Mouse (Mus musculus) forebrain, embryonic 10.5 days (tissue): ENCODE results near the gene Ip6k1. TPM values are rescaled to one million over a fixed set of nuclear protein-coding genes. Genes with fewer than 3 reads are reported as not detected.
"Not testable (repeated sequence)": the region's sequence is repeated elsewhere in the genome, so short reads cannot be mapped to it uniquely, and the experiment has no call there.

ENCODE experiments used
- DNase-seq: peaks from one replicate; pipeline ENCODE4 v3.0.0-alpha.2; 2017; ENCODE audit warnings: low spot score; ENCODE audit errors: extremely low spot score
- H3K27ac ChIP-seq: fragments of 300-500 bp; sonication (generic); 2 replicates; pipeline ENCODE4 v1.5.1; 2016; ENCODE audit warnings: mild to moderate bottlenecking
- H3K27me3 ChIP-seq: fragments of 300-500 bp; sonication (generic); 2 replicates; pipeline ENCODE4 v1.6.1; 2016; ENCODE audit warnings: mild to moderate bottlenecking; ENCODE audit not compliant: poor library complexity, severe bottlenecking
- H3K36me3 ChIP-seq: fragments of 300-500 bp; sonication (generic); replicated peaks from 2 replicates; pipeline ENCODE4 v1.6.1; 2016; ENCODE audit warnings: mild to moderate bottlenecking, moderate library complexity
- H3K4me1 ChIP-seq: fragments of 300-500 bp; sonication (generic); 2 replicates; pipeline ENCODE4 v1.6.1; 2016
- H3K4me3 ChIP-seq: fragments of 300-500 bp; sonication (generic); 2 replicates; pipeline ENCODE4 v1.5.1; 2016; ENCODE audit warnings: mild to moderate bottlenecking, moderate library complexity
- H3K9me3 ChIP-seq: fragments of 300-500 bp; sonication (generic); 2 replicates; pipeline ENCODE4 v1.6.1; 2016; ENCODE audit warnings: mild to moderate bottlenecking, moderate library complexity
- WGBS: fragments of 180-500 bp; shearing (Covaris S2); methylation state at CpG from one replicate; pipeline ENCODE4 v1.1.7; 2016; 5-methylcytosine and 5-hydroxymethylcytosine counted together
- polyA plus RNA-seq: library from polyadenylated mRNA; unstranded; fragments of >200 nt; fragmentation: Nextera tagmentation; extraction: Ambion mirVana; gene quantifications from 2 replicates; pipeline ENCODE4 v1.2.1, GENCODE M21; 2016

The Ip6k1 gene
- polyA plus RNA-seq, 1 experiment from 2014 or later: 50.8 TPM

- H3K27ac ChIP-seq, H3K4me3 ChIP-seq, H3K4me1 ChIP-seq, H3K27me3 ChIP-seq, DNase-seq, H3K9me3 ChIP-seq: not testable (repeated sequence)
- peaks cover 53% of the 10 kb centered on the region for H3K36me3 ChIP-seq
- WGBS: 95% methylated on average over 2 of the region's 2 CpGs
Measured at GRCm38 (mm10) chr9:108013577-108013976, 11.3 kb downstream of the Ip6k1 start.

DNA sequence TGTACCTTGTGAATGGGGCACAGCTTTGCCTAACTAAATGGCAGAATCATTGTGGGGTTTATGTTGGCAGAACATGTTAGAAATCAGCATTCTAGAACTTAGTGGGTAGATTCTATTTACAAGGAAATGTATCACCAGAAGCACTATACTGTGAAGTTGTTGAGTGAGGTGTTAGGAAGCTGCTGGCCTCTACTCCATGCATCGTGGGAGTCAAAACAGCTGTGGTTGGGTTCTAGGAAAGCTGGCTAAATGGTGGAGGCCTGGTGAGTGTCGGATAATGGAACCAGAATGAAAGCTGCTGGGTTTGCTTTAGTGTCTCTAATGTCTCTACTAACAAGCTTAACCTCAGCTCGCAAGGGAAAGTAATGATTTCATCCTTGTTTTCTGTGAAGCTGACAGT, 14.8 kb downstream of the Ip6k1 start:
- peaks cover 49% of the 10 kb centered on the region for H3K36me3 ChIP-seq

GRCm38 (mm10) chr9:108020741-108021140, 18.4 kb downstream of the Ip6k1 start:
- Histone ChIP-seq H3K4me1 (no peaks in the 10 kb centered on the region), H3K36me3 (peaks cover 44% of the 10 kb centered on the region), H3K27ac (no peak overlapping the region), H3K27me3 (no peaks in the 10 kb centered on the region), H3K4me3 (no peak overlapping the region), H3K9me3 (no peaks in the 10 kb centered on the region)
- 95% methylated on average over 1 of the region's 1 CpGs for WGBS
- no peak for DNase-seq

More for the DNA sequence above, 14.8 kb downstream of the Ip6k1 start:
- Histone ChIP-seq H3K9me3 (no peaks in the 10 kb centered on the region), H3K27me3 (no peaks in the 10 kb centered on the region), H3K4me3 (no peak overlapping the region), H3K4me1 (no peaks in the 10 kb centered on the region), H3K27ac (no peak overlapping the region)
- DNase-seq: no peak
- WGBS: 87% methylated on average over 3 of the region's 3 CpGs

DNA sequence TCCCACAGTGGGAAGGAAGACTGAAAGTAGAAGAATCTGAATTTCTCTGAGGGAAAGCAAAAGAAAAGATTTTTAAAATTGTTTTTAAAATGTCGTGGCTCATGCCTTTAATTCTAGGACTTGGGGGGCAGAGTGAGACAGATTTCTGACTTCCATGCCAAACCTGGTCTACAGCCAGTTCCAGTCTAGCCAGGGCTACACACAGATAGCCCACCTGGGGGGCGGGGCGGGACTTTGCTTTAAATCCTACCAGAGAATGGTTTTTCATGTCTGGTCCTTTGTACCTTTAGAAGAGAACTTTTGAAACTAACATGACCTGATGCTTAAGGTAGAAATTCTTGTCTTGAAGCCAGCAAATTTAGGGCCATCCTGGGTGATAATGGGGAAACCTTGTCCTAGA, 20.9 kb downstream of the Ip6k1 start:
- Histone ChIP-seq H3K27me3 (no peaks in the 10 kb centered on the region), H3K4me1 (no peaks in the 10 kb centered on the region), H3K9me3 (peaks cover 6% of the 10 kb centered on the region; the same call in 1 of the 2 replicates), H3K4me3 (no peak overlapping the region), H3K36me3 (peaks cover 56% of the 10 kb centered on the region), H3K27ac (no peak overlapping the region)
- no peak for DNase-seq
- WGBS: 90% methylated on average over 3 of the region's 3 CpGs

DNA sequence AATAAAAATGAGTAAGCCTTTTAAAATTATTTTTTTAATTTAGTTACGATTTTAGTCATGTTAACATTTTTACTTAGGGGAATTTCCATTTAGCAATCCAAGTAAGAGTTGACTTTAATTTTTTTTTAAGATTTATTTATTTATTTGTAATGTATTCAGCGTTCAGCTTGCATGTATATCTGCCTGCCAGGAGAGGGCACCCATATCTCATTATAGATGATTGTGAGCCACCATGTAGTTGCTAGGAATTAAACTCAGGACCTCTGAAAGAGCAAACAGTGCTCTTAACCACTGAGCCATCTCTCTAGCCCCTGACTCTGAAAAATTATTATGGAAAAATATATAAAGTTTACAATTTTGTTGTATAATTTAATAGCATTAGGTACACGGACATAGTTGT, 24.3 kb downstream of the Ip6k1 start:
- DNase-seq: no peak
- H3K36me3 ChIP-seq: peaks cover 74% of the 10 kb centered on the region

GRCm38 (mm10) chr9:108027867-108028266, 25.6 kb downstream of the Ip6k1 start:
- 93% methylated on average over 3 of the region's 3 CpGs for WGBS
- Histone ChIP-seq H3K36me3 (peaks cover 87% of the 10 kb centered on the region), H3K27ac (no peak overlapping the region), H3K4me3 (no peak overlapping the region), H3K9me3 (peaks cover 6% of the 10 kb centered on the region; the same call in 1 of the 2 replicates), H3K27me3 (no peaks in the 10 kb centered on the region), H3K4me1 (no peaks in the 10 kb centered on the region)
- no peak for DNase-seq

More for the DNA sequence above, 24.3 kb downstream of the Ip6k1 start:
- Histone ChIP-seq H3K4me1 (no peaks in the 10 kb centered on the region), H3K9me3 (peaks cover 6% of the 10 kb centered on the region; the same call in 1 of the 2 replicates), H3K27ac (no peak overlapping the region), H3K4me3 (no peak overlapping the region), H3K27me3 (no peaks in the 10 kb centered on the region)
- WGBS: 91% methylated on average over 3 of the region's 3 CpGs

DNA sequence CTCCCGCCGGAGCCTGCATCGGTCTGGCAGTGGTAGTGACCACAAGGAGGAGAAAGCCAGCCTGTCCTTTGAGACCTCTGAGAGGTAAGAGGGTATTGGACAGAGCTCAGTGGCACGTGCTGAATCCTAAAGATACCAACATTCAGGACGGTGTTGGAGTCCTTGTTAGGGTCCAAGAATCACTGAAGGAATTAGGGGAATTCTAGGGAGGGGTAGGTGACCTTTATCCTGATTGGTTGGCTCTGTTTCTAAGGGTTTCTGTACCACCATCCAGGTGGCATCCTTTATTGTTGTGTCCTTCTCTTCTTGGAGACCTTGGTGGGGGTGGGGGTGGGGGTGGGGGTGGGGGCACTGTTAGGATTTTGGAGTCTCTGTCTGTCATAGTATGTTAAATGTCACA, 29.8 kb downstream of the Ip6k1 start:
- no peak overlapping the region for H3K4me3 ChIP-seq
- DNase-seq: no peak
- no peaks in the 10 kb centered on the region for H3K27me3 ChIP-seq
- H3K9me3 ChIP-seq: peaks cover 6% of the 10 kb centered on the region; the same call in 1 of the 2 replicates
- WGBS: 92% methylated on average over 5 of the region's 5 CpGs
- H3K4me1 ChIP-seq: no peaks in the 10 kb centered on the region
- peaks cover 89% of the 10 kb centered on the region for H3K36me3 ChIP-seq
- H3K27ac ChIP-seq: no peak overlapping the region

DNA sequence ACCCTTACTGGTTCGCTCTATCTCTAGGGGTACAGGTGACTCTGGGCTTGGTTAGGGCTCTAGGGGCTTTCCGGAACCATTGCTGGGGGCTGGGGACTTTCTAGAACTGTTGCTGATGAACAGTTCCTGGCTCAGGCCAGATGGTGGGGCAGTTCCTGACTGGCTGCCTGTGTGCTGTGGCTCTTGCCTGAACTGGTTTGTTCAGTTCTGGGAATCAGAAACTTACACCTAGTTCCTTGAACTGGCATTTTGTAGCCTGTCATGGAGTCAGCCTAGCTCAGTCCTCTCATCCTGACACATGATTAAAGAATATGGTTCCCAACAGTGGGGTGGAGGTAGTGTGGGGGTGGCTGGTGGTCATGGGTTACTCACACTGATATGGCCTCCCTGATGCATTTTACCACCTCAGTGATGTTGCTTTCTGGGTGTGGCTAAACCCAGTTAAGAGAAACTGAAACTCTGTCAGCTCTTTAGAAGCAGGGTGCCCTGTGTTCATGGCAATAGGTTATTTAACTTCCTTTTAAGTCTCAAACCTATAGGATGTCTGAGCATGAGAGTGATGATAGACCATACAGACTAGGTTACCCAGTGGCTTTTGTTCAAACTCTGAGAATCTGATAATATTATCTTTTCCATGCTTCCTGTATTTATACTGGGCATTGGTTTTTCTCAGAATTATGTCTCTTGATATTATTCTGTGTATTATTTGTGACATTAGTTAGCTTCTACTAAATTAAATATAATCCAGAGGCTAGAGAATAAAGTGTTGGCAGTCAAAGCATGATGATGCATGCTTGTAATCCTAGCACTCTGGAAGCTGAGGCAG, 33.2 kb downstream of the Ip6k1 start:
- WGBS: 95% methylated on average over 2 of the region's 2 CpGs
- H3K4me3 ChIP-seq: no peak overlapping the region
- H3K9me3 ChIP-seq: no peaks in the 10 kb centered on the region
- no peak for DNase-seq
- H3K36me3 ChIP-seq: peaks cover 89% of the 10 kb centered on the region
- no peaks in the 10 kb centered on the region for H3K4me1 ChIP-seq
- no peaks in the 10 kb centered on the region for H3K27me3 ChIP-seq
- H3K27ac ChIP-seq: no peak overlapping the region

DNA sequence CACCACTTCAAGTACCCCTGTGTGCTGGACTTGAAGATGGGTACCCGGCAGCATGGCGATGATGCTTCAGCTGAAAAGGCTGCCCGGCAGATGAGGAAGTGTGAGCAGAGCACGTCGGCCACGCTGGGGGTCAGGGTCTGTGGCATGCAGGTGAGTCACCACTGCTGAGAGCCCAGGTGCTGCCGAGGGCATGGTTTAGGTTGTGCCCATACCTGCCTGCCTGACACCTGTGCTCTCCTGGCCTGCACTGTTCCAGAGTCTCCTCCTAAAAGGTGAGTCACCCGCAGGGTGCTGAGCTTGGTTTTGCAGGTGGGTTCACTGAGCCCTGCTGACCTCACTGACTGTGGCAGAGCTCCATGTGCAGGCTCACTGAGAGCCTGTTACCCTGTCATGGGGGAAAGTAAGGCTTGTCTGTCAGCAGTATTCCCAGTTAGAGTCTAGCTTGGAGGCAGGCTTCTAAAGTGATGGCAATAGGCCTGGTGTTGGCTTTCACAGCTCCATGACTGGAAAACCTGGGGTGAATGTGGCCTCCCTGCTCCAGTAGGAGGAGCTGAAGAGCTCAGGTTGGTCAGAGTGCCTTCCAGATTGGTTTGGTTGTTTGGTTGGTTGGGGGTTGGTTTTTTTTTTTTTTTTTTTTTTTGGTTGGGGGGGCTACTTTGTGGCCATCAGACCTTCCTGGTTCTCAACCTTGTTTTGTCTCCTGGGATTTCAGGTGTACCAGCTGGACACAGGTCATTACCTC, 42.6 kb downstream of the Ip6k1 start:
- no peak overlapping the region for H3K27ac ChIP-seq
- DNase-seq: no peak
- peaks cover 68% of the 10 kb centered on the region for H3K36me3 ChIP-seq
- no peaks in the 10 kb centered on the region for H3K9me3 ChIP-seq
- 96% methylated on average over 8 of the region's 8 CpGs for WGBS
- peaks cover 20% of the 10 kb centered on the region for H3K4me1 ChIP-seq
- no peak overlapping the region for H3K4me3 ChIP-seq
- H3K27me3 ChIP-seq: no peaks in the 10 kb centered on the region

DNA sequence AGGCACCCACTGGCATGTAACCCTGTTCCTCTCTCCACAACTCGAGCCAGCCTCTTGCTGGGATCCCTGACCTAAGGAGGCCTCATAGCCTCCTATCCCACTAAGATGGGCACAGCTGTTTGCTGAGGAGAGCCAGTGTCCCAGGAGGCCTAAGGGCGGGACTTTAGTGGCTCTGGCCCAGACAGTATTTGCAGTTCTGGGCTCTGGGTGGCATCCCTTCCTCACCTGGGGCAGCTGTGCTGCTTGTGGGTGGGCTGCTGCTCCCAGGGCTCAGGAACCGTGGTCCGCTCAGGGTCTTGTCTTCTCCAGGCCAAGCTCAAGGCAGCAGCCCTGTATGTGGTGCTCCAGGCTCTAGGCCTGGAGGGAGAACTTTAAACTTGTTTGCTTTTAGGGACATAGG, 44.3 kb downstream of the Ip6k1 start:
- no peaks in the 10 kb centered on the region for H3K9me3 ChIP-seq
- no peak overlapping the region for H3K27ac ChIP-seq
- H3K4me1 ChIP-seq: peaks cover 24% of the 10 kb centered on the region
- H3K36me3 ChIP-seq: peaks cover 67% of the 10 kb centered on the region
- WGBS: 94% methylated on average over 4 of the region's 4 CpGs
- H3K27me3 ChIP-seq: no peaks in the 10 kb centered on the region
- DNase-seq: no peak
- H3K4me3 ChIP-seq: no peak overlapping the region

DNA sequence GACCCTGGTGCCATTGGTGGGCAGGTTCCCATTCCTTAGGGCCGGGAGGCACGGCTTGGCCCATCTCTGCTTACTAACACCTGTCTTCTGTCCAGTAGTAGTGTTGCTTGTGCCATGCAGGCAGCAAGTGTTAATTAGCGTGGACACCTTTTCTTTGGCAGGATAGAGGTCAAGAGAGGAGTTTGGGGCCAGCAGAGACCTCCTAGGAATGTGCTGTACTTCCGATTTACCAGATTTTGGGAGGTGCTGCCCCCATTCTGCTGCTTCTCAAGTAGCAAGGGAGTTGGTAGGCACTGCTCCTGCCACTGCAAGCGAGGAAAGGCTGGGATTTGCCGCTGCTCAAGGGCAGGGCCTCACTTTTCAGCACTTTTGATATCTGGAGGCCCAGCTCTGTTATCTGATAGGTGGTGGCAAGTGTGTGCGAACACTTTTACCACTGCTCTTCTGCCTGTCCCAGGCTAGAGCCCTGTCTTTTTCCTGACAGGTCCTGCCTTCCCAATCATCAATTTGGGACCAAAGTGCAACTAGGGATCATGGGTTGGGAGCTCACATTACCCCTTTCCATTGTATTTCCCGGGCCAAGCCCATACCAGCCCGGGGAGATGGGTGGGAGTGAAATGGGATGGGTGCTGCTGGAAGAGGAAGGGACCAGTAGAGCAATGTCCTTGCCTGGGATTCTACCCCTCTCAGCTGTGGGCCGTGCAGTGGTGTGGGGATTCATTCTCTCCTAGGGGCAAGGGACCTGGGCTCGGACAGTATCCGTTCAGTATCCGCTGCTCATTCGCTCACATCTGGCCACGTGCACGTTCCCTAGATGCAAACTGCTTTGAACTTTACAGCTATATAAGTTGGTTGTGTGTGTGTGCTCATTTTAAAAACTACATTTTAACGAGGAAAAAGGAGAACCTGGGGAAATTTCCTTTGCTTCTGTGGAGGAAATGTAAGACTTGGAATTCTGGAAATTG, 45.6 kb downstream of the Ip6k1 start:
- Histone ChIP-seq H3K4me3 (peak overlapping the region; percentile 60), H3K9me3 (no peaks in the 10 kb centered on the region), H3K4me1 (peaks cover 31% of the 10 kb centered on the region), H3K36me3 (peaks cover 63% of the 10 kb centered on the region), H3K27me3 (no peaks in the 10 kb centered on the region), H3K27ac (peak overlapping the region; percentile 81)
- no peak for DNase-seq
- 53% methylated on average over 17 of the region's 17 CpGs for WGBS

- H3K4me3 ChIP-seq: peak overlapping the region; percentile 60
- H3K36me3 ChIP-seq: peaks cover 60% of the 10 kb centered on the region
- H3K27me3 ChIP-seq: no peaks in the 10 kb centered on the region
- peak overlapping the region; percentile 81 for H3K27ac ChIP-seq
- DNase-seq: no peak
- H3K4me1 ChIP-seq: peaks cover 38% of the 10 kb centered on the region
- 2% methylated on average over 19 of the region's 19 CpGs for WGBS
- H3K9me3 ChIP-seq: no peaks in the 10 kb centered on the region
Measured at GRCm38 (mm10) chr9:108048566-108048955, 46.3 kb downstream of the Ip6k1 start.
